15 mouse cellular contexts compared by ENCODE assay signal in the genomic region with DNA sequence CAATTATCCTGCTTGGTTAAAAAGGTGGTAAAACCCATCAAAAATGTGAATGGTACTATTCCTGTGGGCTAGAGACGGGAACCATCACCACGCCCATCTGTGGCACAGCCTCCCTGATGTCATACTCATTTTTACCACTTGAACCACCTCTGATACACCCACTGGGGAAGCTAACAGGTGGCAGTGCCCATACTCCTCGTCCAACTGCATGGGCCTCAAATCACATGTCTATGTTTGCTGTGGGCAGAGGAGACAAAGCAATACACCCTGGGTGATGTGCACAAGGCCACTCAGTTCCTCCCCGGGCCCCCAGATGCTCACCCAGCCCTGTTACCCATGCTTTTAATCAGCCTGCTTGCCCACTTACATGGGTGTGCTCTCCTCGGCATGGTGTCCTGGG.
"Had no signal": no experiment of that assay in that cellular context is flagged by ENCODE, and none has a peak within 500 bp of the region (broad histone marks: within the 10 kb centered on the region; RNA-seq: fewer than 3 reads in every experiment).

No protein-coding gene starts in this region.

- H3K27me3 ChIP-seq: neural tube, embryonic 13.5 days; neural tube, embryonic 15.5 days; stomach, embryonic 15.5 days had no signal

- H3K4me3 ChIP-seq: neural tube, embryonic 13.5 days; neural tube, embryonic 15.5 days; stomach, embryonic 15.5 days had no signal

- H3K4me2 ChIP-seq: neural tube, embryonic 13.5 days; neural tube, embryonic 15.5 days; stomach, embryonic 15.5 days had no signal

- DNase-seq: retina, postnatal 1 day; right cerebral cortex, adult 18-20 months; right cerebral cortex, postnatal 14 days; right cerebral cortex, postnatal 25 days; right cerebral cortex, postnatal 4 days; spleen, adult 18-20 months; thymus, adult 18-20 months; thymus, adult 2 months; thymus, postnatal 14 days; thymus, postnatal 25 days; thymus, postnatal 36 days; thymus, postnatal 4 days had no signal
